Mouse (Mus musculus): Measurements from ENCODE around the gene Opn1sw. TPM values are rescaled to one million over a fixed set of nuclear protein-coding genes. Genes with fewer than 3 reads are reported as not detected.

Gene Opn1sw
- polyA plus RNA-seq, 1 experiment: not detected

GRCm38 (mm10) chr6:29415446-29415845, 27.2 kb upstream of the Opn1sw start:
- H3K27ac ChIP-seq (ENCODE audit: insufficient read depth, low read length): no peak overlapping the region
- H3K4me3 ChIP-seq (replicated peaks; ENCODE audit: insufficient read depth, low read depth, low read length): no peak overlapping the region
- no peaks in the 10 kb centered on the region for H3K4me1 ChIP-seq (ENCODE audit: control insufficient read depth, insufficient read depth, low read length)
- WGBS: 85% methylated on average over 9 of the region's 9 CpGs
- no peak for TF ChIP-seq POLR2A (IDR thresholded peaks at IDR 0.05; ENCODE audit: borderline replicate concordance, insufficient read depth, low read length)
- no peak for TF ChIP-seq CTCF (IDR thresholded peaks at IDR 0.05; ENCODE audit: borderline replicate concordance, insufficient read depth, low read depth, low read length)
- H3K27me3 ChIP-seq (ENCODE audit: control insufficient read depth, insufficient read depth, low read length): no peaks in the 10 kb centered on the region
- no peak for DNase-seq

- no peak for TF ChIP-seq POLR2A (IDR thresholded peaks at IDR 0.05; ENCODE audit: borderline replicate concordance, insufficient read depth, low read length)
- no peak for TF ChIP-seq CTCF (IDR thresholded peaks at IDR 0.05; ENCODE audit: borderline replicate concordance, insufficient read depth, low read depth, low read length)
- Histone ChIP-seq H3K4me3 (replicated peaks; ENCODE audit: insufficient read depth, low read depth, low read length) (no peak overlapping the region), H3K27ac (ENCODE audit: insufficient read depth, low read length) (0 out of 2 replicates have a peak overlapping the region, but pooled peaks have one; percentile 43), H3K27me3 (ENCODE audit: control insufficient read depth, insufficient read depth, low read length) (no peaks in the 10 kb centered on the region), H3K4me1 (ENCODE audit: control insufficient read depth, insufficient read depth, low read length) (peaks cover 11% of the 10 kb centered on the region)
- DNase-seq: peak; percentile 34 to 37
- WGBS: 17% methylated on average over 6 of the region's 6 CpGs
Observed at GRCm38 (mm10) chr6:29406412-29406811, 18.1 kb upstream of the Opn1sw start.

- peak; percentile 34 to 38 for DNase-seq
Observed at GRCm38 (mm10) chr6:29402693-29403342, 14.6 kb upstream of the Opn1sw start.

GRCm38 (mm10) chr6:29399851-29400250, 11.6 kb upstream of the Opn1sw start:
- H3K4me1 ChIP-seq (ENCODE audit: control insufficient read depth, insufficient read depth, low read length): peaks cover 12% of the 10 kb centered on the region
- TF ChIP-seq POLR2A (IDR thresholded peaks at IDR 0.05; ENCODE audit: borderline replicate concordance, insufficient read depth, low read length): no peak
- TF ChIP-seq CTCF (IDR thresholded peaks at IDR 0.05; ENCODE audit: borderline replicate concordance, insufficient read depth, low read depth, low read length): no peak
- WGBS: 41% methylated on average over 4 of the region's 4 CpGs
- no peaks in the 10 kb centered on the region for H3K27me3 ChIP-seq (ENCODE audit: control insufficient read depth, insufficient read depth, low read length)
- no peak for DNase-seq
- no peak overlapping the region for H3K27ac ChIP-seq (ENCODE audit: insufficient read depth, low read length)
- H3K4me3 ChIP-seq (replicated peaks; ENCODE audit: insufficient read depth, low read depth, low read length): no peak overlapping the region

More at GRCm38 (mm10) chr6:29402693-29403342, 14.6 kb upstream of the Opn1sw start:
- TF ChIP-seq POLR2A (IDR thresholded peaks at IDR 0.05; ENCODE audit: borderline replicate concordance, insufficient read depth, low read length): no peak
- no peak for TF ChIP-seq CTCF (IDR thresholded peaks at IDR 0.05; ENCODE audit: borderline replicate concordance, insufficient read depth, low read depth, low read length)
- peaks cover 22% of the 10 kb centered on the region for H3K4me1 ChIP-seq (ENCODE audit: control insufficient read depth, insufficient read depth, low read length)
- H3K4me3 ChIP-seq (replicated peaks; ENCODE audit: insufficient read depth, low read depth, low read length): no peak overlapping the region
- no peaks in the 10 kb centered on the region for H3K27me3 ChIP-seq (ENCODE audit: control insufficient read depth, insufficient read depth, low read length)
- no peak overlapping the region for H3K27ac ChIP-seq (ENCODE audit: insufficient read depth, low read length)
- WGBS: 8% methylated on average over 34 of the region's 34 CpGs

GRCm38 (mm10) chr6:29397575-29397974, 9.3 kb upstream of the Opn1sw start:
- peak; percentile 69 to 75 for DNase-seq
- TF ChIP-seq CTCF (IDR thresholded peaks at IDR 0.05; ENCODE audit: borderline replicate concordance, insufficient read depth, low read depth, low read length) (no peak), POLR2A (IDR thresholded peaks at IDR 0.05; ENCODE audit: borderline replicate concordance, insufficient read depth, low read length) (no peak)
- Histone ChIP-seq H3K4me1 (ENCODE audit: control insufficient read depth, insufficient read depth, low read length) (peaks cover 12% of the 10 kb centered on the region), H3K27ac (ENCODE audit: insufficient read depth, low read length) (peak overlapping the region; percentile 54), H3K4me3 (replicated peaks; ENCODE audit: insufficient read depth, low read depth, low read length) (peak overlapping the region; percentile 98), H3K27me3 (ENCODE audit: control insufficient read depth, insufficient read depth, low read length) (no peaks in the 10 kb centered on the region)
- 9% methylated on average over 6 of the region's 6 CpGs for WGBS

- peak overlapping the region; percentile 77 for H3K27ac ChIP-seq (ENCODE audit: insufficient read depth, low read length)
- DNase-seq: peak; percentile 20 to 50
- TF ChIP-seq CTCF (IDR thresholded peaks at IDR 0.05; ENCODE audit: borderline replicate concordance, insufficient read depth, low read depth, low read length): no peak
- no peak for TF ChIP-seq POLR2A (IDR thresholded peaks at IDR 0.05; ENCODE audit: borderline replicate concordance, insufficient read depth, low read length)
- H3K4me3 ChIP-seq (replicated peaks; ENCODE audit: insufficient read depth, low read depth, low read length): peak overlapping the region; percentile 98
- peaks cover 12% of the 10 kb centered on the region for H3K4me1 ChIP-seq (ENCODE audit: control insufficient read depth, insufficient read depth, low read length)
- no peaks in the 10 kb centered on the region for H3K27me3 ChIP-seq (ENCODE audit: control insufficient read depth, insufficient read depth, low read length)
- 3% methylated on average over 21 of the region's 24 CpGs for WGBS
Observed at GRCm38 (mm10) chr6:29396714-29397540, 8.7 kb upstream of the Opn1sw start.

GRCm38 (mm10) chr6:29395910-29396713, 7.8 kb upstream of the Opn1sw start, which contains the start of gene Ccdc136:
Gene Ccdc136, plus strand, starts transcription at chr6:29396309.
- peak within 1 kb of the TSS; percentile 98 for H3K4me3 ChIP-seq (replicated peaks; ENCODE audit: insufficient read depth, low read depth, low read length)
- H3K27me3 ChIP-seq (ENCODE audit: control insufficient read depth, insufficient read depth, low read length): no peaks in the 10 kb centered on the region
- peak; percentile 90 to 91 for DNase-seq
- H3K27ac ChIP-seq (ENCODE audit: insufficient read depth, low read length): peak within 1 kb of the TSS; percentile 77
- peaks cover 12% of the 10 kb centered on the region for H3K4me1 ChIP-seq (ENCODE audit: control insufficient read depth, insufficient read depth, low read length)
- WGBS: under 1% methylated on average over 38 of the region's 49 CpGs
- TF ChIP-seq CTCF (IDR thresholded peaks at IDR 0.05; ENCODE audit: borderline replicate concordance, insufficient read depth, low read depth, low read length): no peak
- peak; percentile 49; the same call in 1 of the 2 replicates for TF ChIP-seq POLR2A (IDR thresholded peaks at IDR 0.05; ENCODE audit: borderline replicate concordance, insufficient read depth, low read length)
